Mouse (Mus musculus): ENCODE results near the gene Hnrnpll. TPM values are rescaled to one million over a fixed set of nuclear protein-coding genes. Genes with fewer than 3 reads are reported as not detected.
A peak's percentile ranks its signal among the peaks of the same experiment; 100 is the strongest.
"Not testable (repeated sequence)": the region's sequence is repeated elsewhere in the genome, so short reads cannot be mapped to it uniquely, and the experiment has no call there.

Hnrnpll gene
- polyA plus RNA-seq, 1 experiment, result 10.7 TPM

DNA sequence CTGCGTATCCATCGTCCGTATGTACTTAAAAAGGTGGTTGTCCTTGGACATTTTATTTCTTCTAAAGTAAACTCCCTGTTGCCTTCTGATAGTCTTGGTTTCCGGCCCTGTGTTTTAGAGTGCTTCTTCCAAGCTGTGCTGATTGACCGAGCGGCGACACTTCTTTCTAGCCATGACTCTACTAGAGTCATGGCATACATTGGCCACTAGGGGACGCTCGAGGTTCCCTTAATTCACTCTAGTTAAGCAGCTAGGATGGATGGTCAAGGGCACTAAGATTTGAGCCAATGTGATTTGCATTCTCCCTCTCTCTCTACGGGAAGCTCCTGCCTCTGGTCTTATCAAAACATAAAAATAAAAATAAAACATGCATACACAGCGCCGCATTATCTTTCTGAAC, 44.7 kb downstream of the Hnrnpll start:
- H3K36me3 ChIP-seq (ENCODE audit: control insufficient read depth, insufficient read depth, low read length), result no peaks in the 10 kb centered on the region
- H3K27ac ChIP-seq (ENCODE audit: insufficient read depth, low read depth, low read length), result no peak overlapping the region
- WGBS, result 58% methylated on average over 12 of the region's 12 CpGs
- TF ChIP-seq CTCF (IDR thresholded peaks at IDR 0.05; ENCODE audit: extremely low read depth, insufficient read length, insufficient replicate concordance, low read depth, low read length) (peak; percentile 66; the same call in 1 of the 2 replicates), POLR2A (IDR thresholded peaks at IDR 0.05; ENCODE audit: low read depth, low read length) (no peak)
- H3K4me3 ChIP-seq (ENCODE audit: low read depth, low read length), result no peak overlapping the region
- H3K27me3 ChIP-seq (ENCODE audit: control insufficient read depth, insufficient read depth, low read length), result no peaks in the 10 kb centered on the region
- H3K4me1 ChIP-seq (ENCODE audit: control insufficient read depth, insufficient read depth, insufficient read length, low read length), result peaks cover 6% of the 10 kb centered on the region

DNA sequence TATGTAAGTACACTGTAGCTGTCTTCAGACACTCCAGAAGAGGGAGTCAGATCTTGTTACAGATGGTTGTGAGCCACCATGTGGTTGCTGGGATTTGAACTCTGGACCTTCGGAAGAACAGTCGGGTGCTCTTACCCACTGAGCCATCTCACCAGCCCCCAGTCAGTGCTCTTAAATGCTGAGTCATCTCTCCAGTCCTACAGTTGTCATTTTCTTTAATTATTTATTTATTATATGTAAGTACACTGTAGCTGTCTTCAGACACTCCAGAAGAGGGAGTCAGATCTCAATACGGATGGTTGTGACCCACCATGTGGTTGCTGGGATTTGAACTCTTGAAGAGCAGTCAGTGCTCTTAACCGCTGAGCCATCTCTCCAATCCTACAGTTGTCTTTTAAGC, 45.7 kb downstream of the Hnrnpll start:
- H3K36me3 ChIP-seq (ENCODE audit: control insufficient read depth, insufficient read depth, low read length); H3K4me1 ChIP-seq (ENCODE audit: control insufficient read depth, insufficient read depth, insufficient read length, low read length); H3K27ac ChIP-seq (ENCODE audit: insufficient read depth, low read depth, low read length); H3K4me3 ChIP-seq (ENCODE audit: low read depth, low read length); H3K27me3 ChIP-seq (ENCODE audit: control insufficient read depth, insufficient read depth, low read length): not testable (repeated sequence)
- WGBS, result 73% methylated on average over 4 of the region's 4 CpGs

DNA sequence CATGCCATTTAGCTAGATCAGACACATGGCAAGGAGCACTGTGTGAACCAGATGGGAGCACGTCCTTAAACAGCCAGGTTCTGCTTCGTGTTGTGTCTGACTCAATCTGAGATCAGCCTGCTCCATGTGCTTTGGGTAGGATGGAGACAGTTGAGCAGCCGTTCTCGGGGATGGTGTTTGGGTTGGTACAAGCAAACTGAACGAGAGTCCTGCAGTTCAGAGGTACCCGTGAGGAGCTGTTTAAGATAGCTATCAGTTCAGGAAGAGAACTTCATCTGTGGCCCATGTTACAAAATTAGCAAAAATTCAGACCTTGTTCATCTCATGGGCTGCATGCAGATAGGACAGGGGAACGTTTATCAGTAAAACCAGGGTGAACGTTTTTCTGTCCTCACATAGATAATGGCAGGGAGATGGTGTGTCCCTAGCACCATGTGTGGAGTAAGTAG, 47.7 kb downstream of the Hnrnpll start:
- H3K4me1 ChIP-seq (ENCODE audit: control insufficient read depth, insufficient read depth, insufficient read length, low read length), result peaks cover 6% of the 10 kb centered on the region
- H3K36me3 ChIP-seq (ENCODE audit: control insufficient read depth, insufficient read depth, low read length), result no peaks in the 10 kb centered on the region
- no peak overlapping the region for H3K27ac ChIP-seq (ENCODE audit: insufficient read depth, low read depth, low read length)
- no peak overlapping the region for H3K4me3 ChIP-seq (ENCODE audit: low read depth, low read length)
- TF ChIP-seq POLR2A (IDR thresholded peaks at IDR 0.05; ENCODE audit: low read depth, low read length) (no peak), CTCF (IDR thresholded peaks at IDR 0.05; ENCODE audit: extremely low read depth, insufficient read length, insufficient replicate concordance, low read depth, low read length) (no peak)
- 59% methylated on average over 8 of the region's 8 CpGs for WGBS
- no peaks in the 10 kb centered on the region for H3K27me3 ChIP-seq (ENCODE audit: control insufficient read depth, insufficient read depth, low read length)

DNA sequence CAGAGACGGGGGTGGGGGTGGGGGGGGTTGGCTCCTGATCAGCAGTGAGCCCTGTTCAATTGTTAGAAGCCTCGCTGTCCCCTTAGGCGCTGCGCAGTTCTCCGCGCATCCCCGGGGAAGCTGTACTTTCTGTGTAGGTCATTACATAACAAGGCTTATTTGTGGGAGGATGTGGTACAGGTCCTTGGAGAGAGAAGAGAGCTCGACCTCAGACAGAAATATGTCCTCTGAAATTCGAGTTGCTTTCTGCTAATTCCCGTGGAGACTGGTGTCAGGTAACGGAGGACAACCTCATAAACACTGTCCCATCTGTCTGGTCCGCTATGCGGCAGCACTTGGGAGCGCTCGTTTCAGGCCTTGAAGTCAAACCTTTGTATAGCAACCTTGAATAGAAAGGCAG, 52.2 kb downstream of the Hnrnpll start:
- 76% methylated on average over 15 of the region's 15 CpGs for WGBS
- Histone ChIP-seq H3K4me3 (ENCODE audit: low read depth, low read length) (no peak overlapping the region), H3K27ac (ENCODE audit: insufficient read depth, low read depth, low read length) (no peak overlapping the region), H3K27me3 (ENCODE audit: control insufficient read depth, insufficient read depth, low read length) (no peaks in the 10 kb centered on the region), H3K4me1 (ENCODE audit: control insufficient read depth, insufficient read depth, insufficient read length, low read length) (peaks cover 18% of the 10 kb centered on the region; the same call in 1 of the 2 replicates), H3K36me3 (ENCODE audit: control insufficient read depth, insufficient read depth, low read length) (no peaks in the 10 kb centered on the region)
- no peak for TF ChIP-seq POLR2A (IDR thresholded peaks at IDR 0.05; ENCODE audit: low read depth, low read length)
- no peak for TF ChIP-seq CTCF (IDR thresholded peaks at IDR 0.05; ENCODE audit: extremely low read depth, insufficient read length, insufficient replicate concordance, low read depth, low read length)

DNA sequence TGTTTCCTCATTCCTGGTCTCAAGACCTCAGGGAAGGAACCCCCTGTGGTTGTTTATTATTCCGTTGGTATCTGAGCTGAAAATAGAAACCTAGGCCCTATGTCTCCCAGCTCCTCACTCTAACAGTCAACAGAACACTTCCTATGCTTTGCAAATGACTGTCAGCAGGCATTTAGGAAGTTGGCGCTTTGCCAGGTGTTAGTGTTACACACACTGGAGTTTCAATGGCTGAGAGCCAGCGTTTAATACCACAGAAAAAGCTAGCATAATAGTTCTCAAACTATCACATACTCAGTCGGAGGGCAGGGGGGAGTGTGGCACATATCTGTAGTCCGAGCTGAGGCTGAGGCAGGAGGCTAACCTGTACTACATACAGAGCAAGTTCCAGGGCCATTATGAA, 53.3 kb downstream of the Hnrnpll start:
- WGBS, result 8% methylated on average over 5 of the region's 5 CpGs
- H3K36me3 ChIP-seq (ENCODE audit: control insufficient read depth, insufficient read depth, low read length), result no peaks in the 10 kb centered on the region
- TF ChIP-seq CTCF (IDR thresholded peaks at IDR 0.05; ENCODE audit: extremely low read depth, insufficient read length, insufficient replicate concordance, low read depth, low read length) (no peak), POLR2A (IDR thresholded peaks at IDR 0.05; ENCODE audit: low read depth, low read length) (no peak)
- peaks cover 19% of the 10 kb centered on the region; the same call in 1 of the 2 replicates for H3K4me1 ChIP-seq (ENCODE audit: control insufficient read depth, insufficient read depth, insufficient read length, low read length)
- H3K27ac ChIP-seq (ENCODE audit: insufficient read depth, low read depth, low read length), result no peak overlapping the region
- no peaks in the 10 kb centered on the region for H3K27me3 ChIP-seq (ENCODE audit: control insufficient read depth, insufficient read depth, low read length)
- no peak overlapping the region for H3K4me3 ChIP-seq (ENCODE audit: low read depth, low read length)

DNA sequence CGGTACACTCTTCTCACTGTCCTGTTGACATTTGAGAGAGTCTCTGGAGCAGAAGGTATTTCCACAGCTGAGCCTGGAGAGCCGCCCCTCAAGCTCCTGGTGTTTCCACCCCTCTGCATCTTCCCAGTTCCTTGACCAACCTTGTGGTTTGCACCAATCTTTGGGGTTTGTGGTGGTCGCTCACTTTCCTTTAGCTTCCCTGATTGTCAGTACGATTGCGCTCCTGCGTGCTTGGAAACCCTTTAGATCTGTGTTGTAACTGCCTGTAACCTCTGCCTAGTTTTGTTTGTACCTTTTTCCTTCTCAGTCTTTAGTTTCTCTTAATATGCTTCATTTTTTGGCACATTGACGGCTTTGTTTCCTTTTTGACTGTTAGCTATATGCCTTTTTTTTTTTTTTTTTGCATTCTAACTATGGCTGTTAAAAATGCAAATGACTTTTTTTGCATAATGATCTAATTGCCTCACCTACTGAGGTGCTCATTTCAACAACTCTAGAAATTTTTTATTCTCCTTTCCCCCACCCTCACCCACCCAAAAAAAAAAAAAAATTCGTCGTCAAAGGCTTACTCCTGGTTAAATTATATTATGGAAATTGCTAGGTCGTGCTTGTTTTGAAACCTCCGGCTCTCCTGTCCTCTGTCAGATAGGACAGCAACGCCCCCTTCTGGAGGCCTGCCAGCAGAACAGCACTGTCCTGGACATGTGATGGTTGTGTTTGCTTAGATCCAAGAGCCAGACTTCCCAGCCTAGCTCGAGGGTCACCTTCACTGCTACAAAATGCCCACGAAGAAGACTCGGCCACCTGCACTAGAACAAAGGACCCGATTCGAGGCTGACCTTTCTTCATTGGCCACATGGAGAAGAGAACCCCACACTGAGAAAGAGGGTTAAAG, 57.5 kb downstream of the Hnrnpll start:
- 40% methylated on average over 17 of the region's 17 CpGs for WGBS
- H3K36me3 ChIP-seq (ENCODE audit: control insufficient read depth, insufficient read depth, low read length), result no peaks in the 10 kb centered on the region
- no peak overlapping the region for H3K4me3 ChIP-seq (ENCODE audit: low read depth, low read length)
- no peak for TF ChIP-seq POLR2A (IDR thresholded peaks at IDR 0.05; ENCODE audit: low read depth, low read length)
- TF ChIP-seq CTCF (IDR thresholded peaks at IDR 0.05; ENCODE audit: extremely low read depth, insufficient read length, insufficient replicate concordance, low read depth, low read length), result peak; percentile 76; the same call in 1 of the 2 replicates
- H3K27ac ChIP-seq (ENCODE audit: insufficient read depth, low read depth, low read length), result no peak overlapping the region
- H3K4me1 ChIP-seq (ENCODE audit: control insufficient read depth, insufficient read depth, insufficient read length, low read length), result peaks cover 27% of the 10 kb centered on the region; the same call in 1 of the 2 replicates
- no peaks in the 10 kb centered on the region for H3K27me3 ChIP-seq (ENCODE audit: control insufficient read depth, insufficient read depth, low read length)

DNA sequence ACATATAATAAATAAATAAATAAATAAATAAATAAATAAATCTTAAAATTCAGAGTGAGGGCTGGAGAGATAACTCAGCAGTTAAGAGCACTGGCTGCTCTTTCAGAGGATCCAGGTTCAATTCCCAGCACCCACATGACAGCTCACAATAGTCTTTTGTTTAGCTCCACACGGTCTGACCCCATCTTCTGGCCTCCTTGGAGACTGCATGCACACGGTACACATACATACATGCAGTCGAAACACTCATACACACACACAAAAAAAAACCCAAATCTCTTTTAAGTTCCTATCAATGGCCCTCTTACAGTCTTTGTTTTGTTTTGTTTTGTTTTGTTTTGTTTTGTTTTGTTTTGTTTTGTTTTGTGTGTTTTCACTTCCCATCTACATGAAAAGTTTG, 58.3 kb downstream of the Hnrnpll start:
- H3K27ac ChIP-seq (ENCODE audit: insufficient read depth, low read depth, low read length); H3K36me3 ChIP-seq (ENCODE audit: control insufficient read depth, insufficient read depth, low read length); H3K4me3 ChIP-seq (ENCODE audit: low read depth, low read length); H3K27me3 ChIP-seq (ENCODE audit: control insufficient read depth, insufficient read depth, low read length): not testable (repeated sequence)
- peaks cover 25% of the 10 kb centered on the region; the same call in 1 of the 2 replicates for H3K4me1 ChIP-seq (ENCODE audit: control insufficient read depth, insufficient read depth, insufficient read length, low read length)
- 99% methylated on average over 3 of the region's 3 CpGs for WGBS

Data from small intestine, adult 2 months (tissue).